Mouse (Mus musculus) MEL (cell line): ENCODE results near the gene Cdh23. TPM values are rescaled to one million over a fixed set of nuclear protein-coding genes. Genes with fewer than 3 reads are reported as not detected.

Experiments
- DNase-seq: peaks from one replicate; pipeline ENCODE4 v3.0.0; 2011; ENCODE audit warnings: low read depth, low spot score
- H3K27ac ChIP-seq: 2 replicates; pipeline ENCODE4 v1.5.1; 2012; ENCODE audit warnings: low read depth, mild to moderate bottlenecking, control low read depth, low read length, moderate library complexity; ENCODE audit not compliant: control insufficient read depth
- H3K27me3 ChIP-seq, 2 experiments: fragments of 150-350 bp in 1 of 2; sonication (generic) in 1 of 2; 2 replicates each; pipeline ENCODE4 v1.6.1; 2012; ENCODE audit warnings: low read length in 2 of 2, mild to moderate bottlenecking in 2 of 2, improper control_type of control experiment in 1 of 2, moderate library complexity in 1 of 2; ENCODE audit not compliant: insufficient read depth in 2 of 2, control insufficient read depth in 1 of 2
- H3K36me3 ChIP-seq, 2 experiments: 2 replicates each; pipeline ENCODE4 v1.6.1; 2012 to 2014; ENCODE audit warnings: low read length in 2 of 2, improper control_type of control experiment in 1 of 2, inconsistent platforms in 1 of 2, mild to moderate bottlenecking in 1 of 2; ENCODE audit not compliant: insufficient read depth in 2 of 2, control insufficient read depth in 1 of 2
- H3K4me1 ChIP-seq, 2 experiments: fragments of 150-350 bp in 1 of 2; sonication (generic) in 1 of 2; 2 replicates each; pipeline ENCODE4 v1.6.1; 2012; ENCODE audit warnings: low read length in 2 of 2, improper control_type of control experiment in 1 of 2, mild to moderate bottlenecking in 1 of 2; ENCODE audit not compliant: insufficient read depth in 2 of 2, control insufficient read depth in 1 of 2
- H3K4me3 ChIP-seq, 2 experiments: fragments of 150-350 bp in 1 of 2; sonication (generic) in 1 of 2; 2 replicates each; pipeline ENCODE4 v1.5.1; 2012; ENCODE audit warnings: low read depth in 2 of 2, low read length in 2 of 2, mild to moderate bottlenecking in 2 of 2, moderate library complexity in 2 of 2, control low read depth in 1 of 2, improper control_type of control experiment in 1 of 2; ENCODE audit not compliant: control insufficient read depth in 1 of 2, insufficient read depth in 1 of 2
- H3K79me2 ChIP-seq: 2 replicates; pipeline ENCODE4 v1.6.1; 2012; ENCODE audit warnings: mild to moderate bottlenecking, low read length, moderate library complexity; ENCODE audit not compliant: control insufficient read depth, poor library complexity, insufficient read depth
- H3K9ac ChIP-seq: 2 replicates; pipeline ENCODE4 v1.6.1; 2012; ENCODE audit warnings: low read depth, mild to moderate bottlenecking, control low read depth, low read length, moderate library complexity; ENCODE audit not compliant: control insufficient read depth, poor library complexity, severe bottlenecking
- H3K9me3 ChIP-seq: fragments of 150-350 bp; sonication (generic); replicated peaks from 2 replicates; pipeline ENCODE4 v1.6.1; 2012; ENCODE audit warnings: mild to moderate bottlenecking, low read length, improper control_type of control experiment, moderate library complexity; ENCODE audit not compliant: insufficient read depth
- BHLHE40 ChIP-seq: IDR thresholded peaks from 2 replicates; pipeline ENCODE4 v1.6.1; 2012; ENCODE audit warnings: low read depth, mild to moderate bottlenecking, inconsistent platforms, low read length, improper control_type of control experiment, borderline replicate concordance
- CHD1 ChIP-seq: IDR thresholded peaks from 2 replicates; pipeline ENCODE4 v1.6.1; 2012; ENCODE audit warnings: low read depth, mild to moderate bottlenecking, inconsistent platforms, low read length, improper control_type of control experiment
- CTCF ChIP-seq, 3 experiments: IDR thresholded peaks in 2 of 3; conservative IDR thresholded peaks in 1 of 3; 2 replicates each; pipeline ENCODE4 v1.5.1; 2011 to 2012; ENCODE audit warnings: low read length in 3 of 3, low read depth in 2 of 3, mild to moderate bottlenecking in 2 of 3, improper control_type of control experiment in 1 of 3, inconsistent platforms in 1 of 3, mixed read lengths in 1 of 3, moderate library complexity in 1 of 3; ENCODE audit not compliant: control insufficient read depth in 1 of 3, insufficient read depth in 1 of 3, poor library complexity in 1 of 3, severe bottlenecking in 1 of 3
- ELF1 ChIP-seq: IDR thresholded peaks from 2 replicates; pipeline ENCODE4 v1.6.1; 2014; ENCODE audit warnings: low read depth, mild to moderate bottlenecking, inconsistent platforms, low read length, improper control_type of control experiment, moderate library complexity
- EP300 ChIP-seq, 2 experiments: IDR thresholded peaks; 2 replicates each; pipeline ENCODE4 v1.6.1; 2011; ENCODE audit warnings: improper control_type of control experiment in 2 of 2, low read length in 2 of 2, low read depth in 1 of 2, mild to moderate bottlenecking in 1 of 2
- ETS1 ChIP-seq: IDR thresholded peaks from 2 replicates; pipeline ENCODE4 v1.6.1; 2012; ENCODE audit warnings: low read depth, mild to moderate bottlenecking, inconsistent platforms, low read length, improper control_type of control experiment, moderate library complexity
- GABPA ChIP-seq: IDR thresholded peaks from 2 replicates; pipeline ENCODE4 v1.6.1; 2012; ENCODE audit warnings: low read depth, mild to moderate bottlenecking, inconsistent platforms, low read length, improper control_type of control experiment, moderate library complexity
- GATA1 ChIP-seq: IDR thresholded peaks from 2 replicates; pipeline ENCODE4 v1.6.1; 2011; ENCODE audit warnings: low read depth, low read length, improper control_type of control experiment
- HCFC1 ChIP-seq: IDR thresholded peaks from 2 replicates; pipeline ENCODE4 v1.6.1; 2012; ENCODE audit warnings: low read depth, mild to moderate bottlenecking, inconsistent platforms, low read length, improper control_type of control experiment, moderate library complexity
- KAT2A ChIP-seq: conservative IDR thresholded peaks from 2 replicates; pipeline ENCODE4 v1.6.1; 2012; ENCODE audit warnings: low read depth, low read length, improper control_type of control experiment, inconsistent platforms
- MAFK ChIP-seq: IDR thresholded peaks from 2 replicates; pipeline ENCODE4 v1.6.1; 2011; ENCODE audit warnings: low read depth, mild to moderate bottlenecking, low read length, improper control_type of control experiment, borderline replicate concordance
- MAX ChIP-seq: IDR thresholded peaks from 2 replicates; pipeline ENCODE4 v1.6.1; 2011; ENCODE audit warnings: low read length, improper control_type of control experiment
- MYB ChIP-seq: IDR thresholded peaks from 2 replicates; pipeline ENCODE4 v1.6.1; 2011; ENCODE audit warnings: mild to moderate bottlenecking, low read depth, low read length, improper control_type of control experiment
- NRF1 ChIP-seq: IDR thresholded peaks from 2 replicates; pipeline ENCODE4 v1.6.1; 2014; ENCODE audit warnings: low read depth, mild to moderate bottlenecking, inconsistent platforms, low read length, improper control_type of control experiment, moderate library complexity; ENCODE audit not compliant: poor library complexity, insufficient read depth, severe bottlenecking
- POLR2A ChIP-seq, 2 experiments: IDR thresholded peaks; 2 replicates each; pipeline ENCODE4 v1.6.1; 2011 to 2012; ENCODE audit warnings: low read length in 2 of 2, mild to moderate bottlenecking in 2 of 2, control low read depth in 1 of 2, improper control_type of control experiment in 1 of 2, low read depth in 1 of 2, moderate library complexity in 1 of 2; ENCODE audit not compliant: control insufficient read depth in 1 of 2, insufficient read depth in 1 of 2, poor library complexity in 1 of 2
- POLR2AphosphoS2 ChIP-seq: IDR thresholded peaks from 2 replicates; pipeline ENCODE4 v1.6.1; 2011; ENCODE audit warnings: low read length, improper control_type of control experiment
- POLR2AphosphoS5 ChIP-seq: IDR thresholded peaks from 2 replicates; pipeline ENCODE4 v1.6.1; 2012; ENCODE audit warnings: low read depth, borderline replicate concordance, mild to moderate bottlenecking, inconsistent platforms, low read length, moderate library complexity, mixed read lengths
- RAD21 ChIP-seq: IDR thresholded peaks from 2 replicates; pipeline ENCODE4 v1.6.1; 2011; ENCODE audit warnings: mild to moderate bottlenecking, low read depth, low read length, improper control_type of control experiment
- TBP ChIP-seq: IDR thresholded peaks from 2 replicates; pipeline ENCODE4 v1.8.0; 2011; ENCODE audit warnings: low read depth, low read length, improper control_type of control experiment
- ZC3H11A ChIP-seq: IDR thresholded peaks from 2 replicates; pipeline ENCODE4 v1.6.1; 2012; ENCODE audit warnings: low read depth, mild to moderate bottlenecking, inconsistent platforms, low read length, improper control_type of control experiment
- ZNF384 ChIP-seq: IDR thresholded peaks from 2 replicates; pipeline ENCODE4 v1.6.1; 2012; ENCODE audit warnings: low read depth, mild to moderate bottlenecking, inconsistent platforms, low read length, improper control_type of control experiment
- polyA plus RNA-seq, 2 experiments: library from polyadenylated mRNA; stranded (reverse) in 1 of 2; unstranded in 1 of 2; fragments of >175 nt in 1 of 2; fragments of >200 nt in 1 of 2; gene quantifications; 2 replicates each; pipeline versions ENCODE4 v1.2.1 to v1.2.4; 2012; ENCODE audit warnings: low replicate concordance in 2 of 2, low read depth in 1 of 2; ENCODE audit not compliant: insufficient read length in 2 of 2, insufficient read depth in 1 of 2, missing spikeins in 1 of 2
- total RNA-seq: library from RNA; depleted of rRNA; stranded (reverse); fragments of 300-350 nt; gene quantifications from 2 replicates; pipeline ENCODE4 v1.2.3, GENCODE M21; 2012

Gene Cdh23
- total and polyA plus RNA-seq, 3 experiments, result 0.04 TPM; not detected in 2

DNA sequence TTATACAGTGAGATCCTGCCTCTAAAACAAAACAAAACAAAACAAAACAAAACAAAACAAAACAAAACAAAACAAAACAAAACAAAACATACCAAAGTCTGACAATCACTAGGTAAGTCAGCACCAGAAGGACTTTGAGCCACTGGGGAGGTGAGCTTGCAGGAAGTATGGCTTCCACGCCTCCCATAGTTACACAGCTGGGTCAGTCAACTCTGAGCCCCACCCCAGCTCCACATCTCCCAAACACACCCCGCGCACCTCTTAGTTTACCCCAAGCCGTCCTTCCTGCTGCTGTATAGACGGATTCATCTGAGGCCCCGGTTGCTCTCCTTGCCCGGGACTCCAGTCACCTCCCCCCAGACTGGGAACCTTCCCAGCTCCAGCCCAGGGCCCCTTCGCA lies 241.1 kb downstream of the Cdh23 start:
- H3K4me3 ChIP-seq, result no peak overlapping the region
- no peak for DNase-seq
- no peaks in the 10 kb centered on the region for H3K36me3 ChIP-seq
- no peak overlapping the region for H3K27ac ChIP-seq
- no peaks in the 10 kb centered on the region for H3K9me3 ChIP-seq
- no peak overlapping the region for H3K9ac ChIP-seq
- H3K27me3 ChIP-seq, result no peaks in the 10 kb centered on the region
- TF ChIP-seq ETS1 (no peak), POLR2A (IDR thresholded peaks at IDR 0.05; ENCODE audit: control insufficient read depth in 1 of 2, insufficient read depth in 1 of 2, low read depth in 1 of 2, low read length in 2 of 2, poor library complexity in 1 of 2) (no peak), GATA1 (no peak), EP300 (IDR thresholded peaks at IDR 0.05; ENCODE audit: low read depth in 1 of 2, low read length in 2 of 2) (no peak), BHLHE40 (no peak), MYB (no peak), ZC3H11A (no peak)
- H3K4me1 ChIP-seq, result no peaks in the 10 kb centered on the region
- H3K79me2 ChIP-seq, result no peaks in the 10 kb centered on the region

DNA sequence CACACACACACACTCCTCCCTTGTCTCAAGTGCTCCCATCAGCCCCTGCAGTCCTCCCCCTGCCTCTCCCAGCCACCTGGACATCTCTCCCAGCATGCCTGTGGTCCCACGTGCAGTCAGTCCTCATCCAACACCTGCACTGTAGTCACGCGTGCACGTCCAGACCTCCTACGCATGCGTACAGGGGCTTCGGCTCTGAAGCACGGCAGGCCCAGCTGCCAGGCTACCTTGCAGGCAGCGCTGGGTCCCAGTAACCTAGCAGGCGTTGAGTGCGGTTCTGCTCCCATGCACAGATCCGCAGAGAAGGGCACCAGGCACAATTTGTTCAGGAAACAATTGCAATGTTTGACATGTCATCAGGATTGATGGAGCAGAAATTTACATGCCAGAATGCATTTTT lies 249.1 kb downstream of the Cdh23 start:
- no peaks in the 10 kb centered on the region for H3K36me3 ChIP-seq
- H3K27ac ChIP-seq, result no peak overlapping the region

GRCm38 (mm10) chr10:60445031-60445593 lies 251.2 kb downstream of the Cdh23 start:
- H3K27me3 ChIP-seq, result no peaks in the 10 kb centered on the region; a peak in 1 of 4 replicates
- DNase-seq, result no peak
- H3K4me1 ChIP-seq, result no peaks in the 10 kb centered on the region
- no peaks in the 10 kb centered on the region for H3K9me3 ChIP-seq
- H3K27ac ChIP-seq, result no peak overlapping the region
- H3K4me3 ChIP-seq, result no peak overlapping the region
- no peak for TF ChIP-seq ZNF384
- no peak for TF ChIP-seq POLR2AphosphoS2
- TF ChIP-seq POLR2AphosphoS5, result no peak
- no peak for TF ChIP-seq GABPA
- no peak for TF ChIP-seq MAX
- no peak for TF ChIP-seq MAFK
- no peak for TF ChIP-seq ELF1
- TF ChIP-seq CHD1, result no peak
- TF ChIP-seq MYB, result no peak
- TF ChIP-seq TBP, result no peak
- TF ChIP-seq KAT2A, result no peak
- no peaks in the 10 kb centered on the region for H3K36me3 ChIP-seq
- H3K79me2 ChIP-seq, result no peaks in the 10 kb centered on the region
- no peak overlapping the region for H3K9ac ChIP-seq

More for the DNA sequence above, 249.1 kb downstream of the Cdh23 start:
- Histone ChIP-seq H3K9me3 (no peaks in the 10 kb centered on the region), H3K79me2 (no peaks in the 10 kb centered on the region), H3K4me3 (no peak overlapping the region), H3K9ac (no peak overlapping the region), H3K27me3 (no peaks in the 10 kb centered on the region; a peak in 1 of 4 replicates), H3K4me1 (no peaks in the 10 kb centered on the region)
- TF ChIP-seq NRF1 (no peak), HCFC1 (no peak), CTCF (IDR thresholded peaks at IDR 0.05 in 2 of 3, conservative IDR thresholded peaks at IDR 0.05 in 1 of 3; ENCODE audit: control insufficient read depth in 1 of 3, insufficient read depth in 1 of 3, low read depth in 2 of 3, low read length in 3 of 3, poor library complexity in 1 of 3, severe bottlenecking in 1 of 3) (no peak), RAD21 (no peak)
- TF ChIP-seq, all 39 proteins: peak for 0
- no peak for DNase-seq
